Mouse (Mus musculus) liver, adult 2 months (tissue): ENCODE data around the gene Rplp2. TPM values are rescaled to one million over a fixed set of nuclear protein-coding genes. Genes with fewer than 3 reads are reported as not detected.

Source experiments
- DNase-seq: peaks from one replicate; pipeline ENCODE4 v3.0.0-alpha.2; 2011; ENCODE audit warnings: low read depth, low spot score; ENCODE audit errors: extremely low read depth
- H3K27ac ChIP-seq: fragments of 200-500 bp; replicated peaks from 2 replicates; pipeline ENCODE4 v1.5.1; 2012; ENCODE audit warnings: low read depth, mild to moderate bottlenecking, control low read depth, inconsistent platforms, low read length; ENCODE audit not compliant: insufficient read depth
- H3K27me3 ChIP-seq: fragments of 200-500 bp; 2 replicates; pipeline ENCODE4 v1.6.1; 2012; ENCODE audit warnings: mild to moderate bottlenecking, moderate library complexity, low read length, inconsistent platforms; ENCODE audit not compliant: control insufficient read depth, insufficient read depth
- H3K36me3 ChIP-seq: fragments of 200-500 bp; 2 replicates; pipeline ENCODE4 v1.6.1; 2012; ENCODE audit warnings: low read length, inconsistent platforms; ENCODE audit not compliant: control insufficient read depth, insufficient read depth
- H3K4me1 ChIP-seq: fragments of 200-500 bp; 2 replicates; pipeline ENCODE4 v1.6.1; 2011; ENCODE audit warnings: low read length; ENCODE audit not compliant: control insufficient read depth, insufficient read depth
- H3K4me3 ChIP-seq: fragments of 200-500 bp; 2 replicates; pipeline ENCODE4 v1.5.1; 2011; ENCODE audit warnings: low read depth, mild to moderate bottlenecking, control low read depth, low read length, moderate library complexity; ENCODE audit not compliant: insufficient read depth
- H3K79me2 ChIP-seq: fragments of 200-500 bp; 2 replicates; pipeline ENCODE4 v1.6.1; 2012; ENCODE audit warnings: inconsistent platforms, mild to moderate bottlenecking, low read length, moderate library complexity; ENCODE audit not compliant: control insufficient read depth, insufficient read depth
- H3K9ac ChIP-seq: fragments of 200-500 bp; 2 replicates; pipeline ENCODE4 v1.6.1; 2012; ENCODE audit warnings: low read depth, mild to moderate bottlenecking, control low read depth, inconsistent platforms, low read length
- CTCF ChIP-seq: fragments of 200-500 bp; IDR thresholded peaks from 2 replicates; pipeline ENCODE4 v1.5.1; 2011; ENCODE audit warnings: low read depth, low read length, control low read depth
- POLR2A ChIP-seq: fragments of 200-500 bp; IDR thresholded peaks from 2 replicates; pipeline ENCODE4 v1.6.1; 2011; ENCODE audit warnings: low read length, control low read depth; ENCODE audit not compliant: insufficient read depth; ENCODE audit errors: extremely low read depth
- WGBS: fragments of 180-500 bp; shearing (Covaris S2); methylation state at CpG from one replicate; pipeline ENCODE4 v1.1.7; 2018; 5-methylcytosine and 5-hydroxymethylcytosine counted together
- polyA plus RNA-seq: library from polyadenylated mRNA; depleted of rRNA; stranded (reverse); fragments of >200 nt; gene quantifications from 2 replicates; pipeline ENCODE4 v1.2.3, GENCODE M21; 2012
- total RNA-seq: library from RNA; depleted of rRNA; stranded (reverse); fragments of >200 nt; gene quantifications from 2 replicates; pipeline ENCODE4 v1.2.3, GENCODE M21; 2014

The Rplp2 gene
- total and polyA plus RNA-seq, 2 experiments = 255 to 286 TPM

DNA sequence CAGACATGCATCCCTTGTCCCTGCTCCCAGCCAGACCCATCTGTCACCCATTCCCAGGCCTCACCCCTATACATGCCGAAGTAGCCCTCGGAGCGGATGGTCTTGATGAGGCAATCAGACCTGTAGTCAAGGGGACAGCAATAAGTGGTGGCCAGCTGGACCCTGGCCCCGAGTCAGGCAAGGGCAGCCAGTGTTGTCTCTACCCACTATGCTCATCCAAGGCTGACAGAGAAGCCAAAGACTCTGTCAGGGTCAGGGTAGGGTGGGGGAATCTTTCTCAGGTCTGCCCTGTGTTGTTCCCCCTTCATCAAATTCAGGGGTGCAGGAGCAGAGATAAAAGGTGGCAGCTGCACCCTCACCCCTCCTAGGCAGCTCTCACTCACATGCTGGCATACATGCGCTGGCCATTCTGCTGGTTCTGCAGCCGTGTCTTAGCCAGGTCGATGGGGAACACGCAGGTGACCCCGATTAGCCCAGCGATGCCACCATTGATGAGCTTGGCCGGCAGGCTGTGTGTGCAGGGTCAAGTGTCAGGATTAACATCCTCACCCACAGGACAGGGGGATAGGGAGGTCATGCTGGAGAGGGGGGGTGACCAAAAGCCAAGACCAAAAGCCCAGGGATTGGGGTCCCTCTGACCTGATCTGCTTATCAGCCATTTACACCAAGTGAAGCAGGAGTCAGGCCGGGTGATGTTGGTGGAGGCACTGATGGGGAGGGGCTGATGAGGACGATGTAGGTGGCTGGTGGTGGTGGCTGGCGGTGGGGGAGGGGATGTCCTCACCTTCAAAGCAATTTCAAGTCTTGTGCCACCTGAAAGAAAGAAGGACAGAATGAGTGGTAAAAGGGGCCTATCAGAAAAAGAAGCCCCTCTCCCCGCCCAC is 13.4 kb upstream of the Rplp2 start:
- Histone ChIP-seq H3K4me3 (peak overlapping the region; percentile 48), H3K9ac (peak overlapping the region; percentile 63), H3K27me3 (no peaks in the 10 kb centered on the region), H3K79me2 (no peaks in the 10 kb centered on the region; the same call in 1 of the 2 replicates), H3K4me1 (peaks cover 24% of the 10 kb centered on the region), H3K36me3 (peaks cover 9% of the 10 kb centered on the region; the same call in 1 of the 2 replicates), H3K27ac (peak overlapping the region; percentile 95)
- DNase-seq = peak; percentile 90
- 22% methylated on average over 15 of the region's 15 CpGs for WGBS
- TF ChIP-seq POLR2A (0 out of 2 replicates have a peak, but pooled peaks have one; percentile 2), CTCF (no peak)

DNA sequence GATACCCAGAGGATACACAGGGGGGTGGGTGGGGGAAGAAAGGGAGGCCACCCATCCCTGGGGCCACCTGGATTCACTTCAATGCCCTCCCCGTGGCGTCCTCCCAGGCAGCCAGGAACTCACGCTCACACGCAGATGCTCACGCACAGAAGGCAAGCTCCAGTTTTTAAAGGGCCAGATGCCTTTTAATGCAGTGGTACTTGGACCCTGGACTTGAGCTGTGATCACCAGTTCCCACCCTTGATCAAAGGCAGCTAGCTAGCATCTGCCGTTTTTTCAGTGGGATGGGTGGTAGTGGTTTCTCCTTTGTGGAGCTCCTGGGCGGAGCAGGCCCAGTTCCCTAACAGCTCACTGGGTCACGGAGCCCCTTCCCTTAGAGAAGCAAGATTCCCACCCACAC is 12.7 kb upstream of the Rplp2 start:
- TF ChIP-seq CTCF = no peak
- no peak for TF ChIP-seq POLR2A
- peak overlapping the region; percentile 95 for H3K27ac ChIP-seq

DNA sequence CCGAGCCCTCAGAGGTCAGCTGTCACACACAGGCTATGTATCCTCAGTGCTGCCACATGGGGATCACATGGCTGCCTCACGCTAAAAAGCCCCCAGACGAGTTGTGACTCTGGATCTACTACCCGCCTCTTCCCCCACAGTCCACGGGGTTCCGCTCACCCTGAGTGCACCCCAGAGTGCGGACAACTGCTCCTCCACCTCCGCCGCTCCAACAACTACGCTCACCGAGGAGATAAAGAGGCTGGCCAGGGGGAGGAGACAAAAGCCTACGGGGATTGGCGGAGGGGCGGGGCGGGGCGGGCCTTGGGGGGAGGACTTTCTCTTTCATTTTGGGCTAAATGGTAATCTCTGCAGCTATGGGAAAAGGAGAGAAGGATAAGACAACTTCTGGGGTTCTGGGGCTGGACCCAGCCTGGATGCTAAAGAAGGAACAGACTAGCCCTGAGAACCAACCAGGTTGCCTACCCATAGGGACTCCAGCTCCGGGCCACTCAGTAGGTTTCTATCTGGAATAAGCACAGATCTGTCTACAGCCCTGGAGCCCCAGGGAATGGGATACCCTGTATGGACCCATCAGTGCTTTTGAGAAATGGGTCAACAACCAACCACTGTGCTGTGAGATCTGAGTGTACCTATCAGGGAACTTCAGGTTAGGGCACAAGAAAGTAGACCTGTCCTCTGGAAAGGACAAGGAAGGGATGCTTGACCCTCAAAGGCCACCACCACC is 11.9 kb upstream of the Rplp2 start:
- Histone ChIP-seq H3K27ac (peak overlapping the region; percentile 95), H3K4me1 (peaks cover 24% of the 10 kb centered on the region), H3K36me3 (peaks cover 9% of the 10 kb centered on the region; the same call in 1 of the 2 replicates), H3K9ac (peak overlapping the region; percentile 63), H3K79me2 (no peaks in the 10 kb centered on the region; the same call in 1 of the 2 replicates), H3K4me3 (peak overlapping the region; percentile 48), H3K27me3 (no peaks in the 10 kb centered on the region)
- peak; percentile 99 for TF ChIP-seq POLR2A
- no peak for TF ChIP-seq CTCF
- 1% methylated on average over 17 of the region's 17 CpGs for WGBS
- peak; percentile 75 for DNase-seq

More for the DNA sequence above, 12.7 kb upstream of the Rplp2 start:
- 12% methylated on average over 8 of the region's 8 CpGs for WGBS
- H3K27me3 ChIP-seq = no peaks in the 10 kb centered on the region
- H3K4me1 ChIP-seq = peaks cover 24% of the 10 kb centered on the region
- peaks cover 9% of the 10 kb centered on the region; the same call in 1 of the 2 replicates for H3K36me3 ChIP-seq
- H3K9ac ChIP-seq = peak overlapping the region; percentile 63
- DNase-seq = peak; percentile 83
- peak overlapping the region; percentile 48 for H3K4me3 ChIP-seq
- H3K79me2 ChIP-seq = no peaks in the 10 kb centered on the region; the same call in 1 of the 2 replicates

DNA sequence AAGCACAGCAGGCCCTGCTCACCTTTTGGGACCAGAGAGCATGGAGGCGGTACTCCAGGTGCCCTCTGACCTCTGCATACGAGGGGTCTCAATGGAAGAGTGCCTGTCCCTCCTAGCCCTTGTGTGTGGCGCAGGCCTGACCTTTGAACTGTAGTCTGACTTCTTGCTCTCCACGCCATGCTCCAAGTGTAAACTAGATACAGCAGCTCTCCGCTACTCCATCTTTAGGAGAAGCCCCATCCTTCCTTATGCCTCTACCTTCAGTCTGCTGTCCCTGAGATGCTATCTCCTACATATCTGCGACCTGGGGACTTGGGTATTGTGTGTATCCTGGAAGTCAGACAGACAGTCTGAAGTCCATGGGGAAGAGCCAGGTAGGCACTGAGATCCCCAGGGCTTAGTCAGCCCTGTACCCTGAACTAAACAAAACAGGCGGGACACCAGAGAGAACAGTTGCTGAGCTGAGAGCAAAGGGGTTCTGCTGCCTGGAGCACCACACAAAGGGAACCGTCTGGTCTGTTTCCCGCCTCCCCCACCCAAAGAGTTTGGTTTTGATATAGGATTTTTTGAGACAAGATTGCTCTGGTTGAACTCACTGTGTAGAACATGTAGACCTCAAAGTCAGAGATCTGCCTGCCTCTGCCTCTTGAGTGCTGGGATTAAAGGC is 11.2 kb upstream of the Rplp2 start:
- DNase-seq = peak; percentile 83
- Histone ChIP-seq H3K27me3 (no peaks in the 10 kb centered on the region), H3K4me1 (peaks cover 29% of the 10 kb centered on the region), H3K79me2 (no peaks in the 10 kb centered on the region; the same call in 1 of the 2 replicates), H3K36me3 (peaks cover 7% of the 10 kb centered on the region; the same call in 1 of the 2 replicates), H3K9ac (peak overlapping the region; percentile 92), H3K4me3 (peak overlapping the region; percentile 43), H3K27ac (peak overlapping the region; percentile 93)
- 26% methylated on average over 9 of the region's 9 CpGs for WGBS
- TF ChIP-seq CTCF = no peak
- 0 out of 2 replicates have a peak, but pooled peaks have one; percentile 26 for TF ChIP-seq POLR2A

DNA sequence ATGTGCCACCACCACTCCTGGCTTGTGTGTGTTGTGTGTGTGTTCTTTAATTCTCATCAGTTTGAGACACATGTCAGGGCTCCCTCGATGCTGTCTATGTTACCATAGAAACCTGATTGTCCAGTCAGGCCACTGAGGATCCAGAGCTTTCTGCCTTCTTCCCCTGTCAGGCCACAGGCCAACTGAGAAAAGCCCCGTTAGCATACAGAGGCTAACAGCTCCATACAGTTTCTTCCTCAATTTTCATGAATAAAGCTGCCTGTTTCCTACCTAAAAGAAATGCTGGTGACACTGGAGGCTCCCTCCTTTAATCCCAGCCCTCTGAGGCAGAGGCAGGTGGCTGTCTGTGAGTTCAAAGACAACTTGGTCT is 10.7 kb upstream of the Rplp2 start:
- no peak for TF ChIP-seq CTCF
- TF ChIP-seq POLR2A = no peak
- Histone ChIP-seq H3K27ac (peak overlapping the region; percentile 93), H3K27me3 (no peaks in the 10 kb centered on the region), H3K79me2 (no peaks in the 10 kb centered on the region; the same call in 1 of the 2 replicates), H3K36me3 (peaks cover 4% of the 10 kb centered on the region; the same call in 1 of the 2 replicates), H3K4me3 (peak overlapping the region; percentile 78), H3K9ac (peak overlapping the region; percentile 92), H3K4me1 (peaks cover 29% of the 10 kb centered on the region)
- WGBS = 16% methylated on average over 2 of the region's 2 CpGs
- DNase-seq = no peak
